Comparison of ENCODE assay signal across 16 mouse cellular contexts in genomic region chr13:44394016-44394415, GRCm38 (mm10).
"Had no signal": no experiment of that assay in that cellular context is flagged by ENCODE, and none has a peak within 500 bp of the region (broad histone marks: within the 10 kb centered on the region; RNA-seq: fewer than 3 reads in every experiment).

No protein-coding gene starts in this region.

- H3K9ac ChIP-seq: lung, embryonic 15.5 days; midbrain, embryonic 12.5 days; midbrain, embryonic 15.5 days; neural tube, embryonic 12.5 days; stomach, embryonic 15.5 days had no signal

- H3K36me3 ChIP-seq: lung, embryonic 15.5 days; midbrain, embryonic 12.5 days; midbrain, embryonic 15.5 days; neural tube, embryonic 12.5 days; stomach, embryonic 15.5 days had no signal

- H3K27me3 ChIP-seq: lung, embryonic 15.5 days; megakaryocyte, embryonic 14.5 days; midbrain, embryonic 15.5 days; neural tube, embryonic 12.5 days; stomach, embryonic 15.5 days had no signal

- DNase-seq: lung, adult 2 months; lung, postnatal 14 days; lung, postnatal 36 days; right cerebral cortex, postnatal 14 days; thymus, adult 2 months; thymus, postnatal 25 days; thymus, postnatal 4 days had no signal

- H3K4me1 ChIP-seq: lung, embryonic 15.5 days; midbrain, embryonic 15.5 days; neural tube, embryonic 12.5 days; stomach, embryonic 15.5 days had no signal

- H3K4me3 ChIP-seq: lung, embryonic 15.5 days; megakaryocyte, embryonic 14.5 days; midbrain, embryonic 12.5 days; midbrain, embryonic 15.5 days; neural tube, embryonic 12.5 days; stomach, embryonic 15.5 days had no signal

- H3K9me3 ChIP-seq: lung, embryonic 15.5 days; megakaryocyte, embryonic 14.5 days; midbrain, embryonic 12.5 days; midbrain, embryonic 15.5 days; neural tube, embryonic 12.5 days; stomach, embryonic 15.5 days had no signal

- H3K4me2 ChIP-seq: lung, embryonic 15.5 days; midbrain, embryonic 12.5 days; midbrain, embryonic 15.5 days; neural tube, embryonic 12.5 days; stomach, embryonic 15.5 days had no signal

- ATAC-seq: lung, postnatal 0 days; midbrain, embryonic 15.5 days had no signal

- H3K27ac ChIP-seq: lung, embryonic 15.5 days; macrophage; midbrain, embryonic 12.5 days; midbrain, embryonic 15.5 days; neural tube, embryonic 12.5 days; stomach, embryonic 15.5 days; stomach, postnatal 0 days had no signal
